Mouse (Mus musculus) heart, adult 9 months (tissue): Measurements from ENCODE around the gene Arpc4.

ENCODE experiments used
- DNase-seq, 2 experiments: peaks; one replicate each; pipeline ENCODE4 v3.0.0; 2022; ENCODE audit warnings: low spot score in 2 of 2

Arpc4 gene

DNA sequence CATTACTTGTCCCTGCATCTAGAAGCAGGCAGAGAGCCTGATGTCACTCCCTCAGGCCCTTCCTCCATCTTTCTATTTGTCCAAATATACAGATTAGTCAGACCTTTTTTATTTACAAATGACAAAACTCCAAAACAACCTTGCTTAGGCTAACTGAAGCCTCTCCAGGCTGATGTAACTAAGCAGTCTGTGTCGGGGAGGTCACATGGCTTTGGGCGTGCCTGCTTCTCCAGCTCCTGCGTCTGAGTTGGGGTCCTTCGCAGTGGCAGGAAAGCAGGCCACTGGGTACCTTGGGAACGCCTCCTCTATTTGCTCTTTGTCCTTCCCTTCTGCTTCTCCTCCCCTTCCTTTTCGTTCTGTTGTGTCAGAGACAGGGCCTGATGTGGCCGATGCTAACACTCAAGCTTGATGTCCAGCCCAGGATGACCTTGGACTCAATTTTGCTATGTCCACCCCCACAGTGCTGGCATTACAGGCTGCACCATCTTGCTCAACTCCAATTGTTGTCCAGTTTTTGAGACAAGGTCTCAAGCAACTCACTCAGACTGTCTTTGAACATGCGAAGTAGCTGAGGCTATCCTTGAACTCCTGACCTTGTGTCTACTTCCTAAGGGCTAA, 13.3 kb upstream of the Arpc4 start:
- no peak for DNase-seq

DNA sequence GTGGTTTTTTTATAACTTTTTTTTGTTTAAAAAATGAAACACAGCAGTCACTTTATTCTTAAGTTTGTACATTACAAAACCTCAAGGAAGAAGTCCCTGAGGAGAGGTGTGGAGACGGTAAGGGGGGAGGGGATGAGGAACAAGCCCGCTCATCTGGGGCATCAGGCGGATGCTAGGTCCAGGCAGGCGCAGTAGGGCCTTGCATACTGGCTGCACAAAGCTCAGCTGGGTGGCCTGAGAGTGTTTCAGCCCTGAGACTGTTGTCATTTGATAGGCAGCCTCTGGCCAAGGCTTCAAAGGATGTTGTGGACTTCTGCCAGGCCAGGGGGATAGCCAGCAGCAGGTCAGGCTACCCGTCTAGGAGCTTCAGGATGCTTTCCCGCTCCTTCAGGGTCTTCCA, 11.3 kb upstream of the Arpc4 start:
- no peak for DNase-seq

DNA sequence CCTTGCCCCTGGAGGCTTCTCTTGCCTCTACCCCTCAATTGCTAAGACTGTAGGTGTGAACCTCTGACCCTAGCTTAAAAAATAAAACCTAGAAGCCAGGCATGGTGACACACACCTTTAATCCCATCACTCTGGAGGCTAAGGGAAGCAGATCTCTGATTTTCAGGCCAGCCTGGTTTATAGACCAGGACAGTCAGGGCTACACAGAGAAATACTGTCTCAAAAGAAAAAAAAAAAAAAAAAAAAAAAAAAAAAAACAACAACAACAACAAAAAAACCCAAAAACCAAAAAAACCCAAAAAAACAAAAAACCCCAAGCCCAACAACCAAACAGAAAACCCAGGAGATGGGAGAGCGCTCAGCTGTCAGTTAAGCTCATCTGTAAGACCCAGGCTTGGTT, 10.3 kb upstream of the Arpc4 start:
- DNase-seq = no peak

DNA sequence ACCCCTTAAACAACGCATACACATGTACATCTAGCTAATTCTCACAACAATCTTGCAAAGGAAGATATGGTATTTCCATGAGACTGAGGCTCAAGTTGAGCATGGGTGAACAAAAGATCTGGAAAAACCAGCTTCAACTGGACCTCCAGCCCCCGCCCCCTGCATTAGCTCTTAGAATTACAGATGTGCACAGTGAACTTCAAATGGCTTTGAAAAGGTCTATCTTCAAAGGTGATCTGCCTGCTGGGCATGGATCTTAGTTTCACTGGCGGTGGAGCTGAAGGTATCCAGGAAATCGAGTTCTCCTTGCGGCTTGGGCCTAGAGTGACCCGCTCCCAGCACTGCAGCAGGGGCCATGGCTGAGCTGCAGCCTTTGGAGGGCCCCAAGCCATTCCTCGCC, 9.8 kb upstream of the Arpc4 start:
- no peak for DNase-seq

DNA sequence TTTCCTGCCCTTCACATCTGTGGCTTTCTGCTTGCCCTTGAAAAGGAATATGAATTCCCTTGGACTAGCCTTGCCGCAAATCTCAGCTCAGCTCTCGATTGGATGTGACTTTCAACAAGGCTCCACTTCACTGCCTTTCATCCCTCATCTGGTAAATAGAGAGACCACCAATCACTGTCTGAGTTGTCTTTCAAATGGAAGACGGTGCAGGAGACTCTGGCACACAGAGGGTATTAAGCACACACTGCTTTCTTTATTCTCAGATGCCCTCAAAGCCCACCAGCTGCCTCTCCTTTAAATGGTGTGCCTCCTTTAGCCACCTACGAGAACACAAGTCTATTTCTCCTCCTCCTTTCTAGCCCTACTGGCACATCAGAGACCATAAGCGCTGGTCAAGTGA, 9.3 kb upstream of the Arpc4 start:
- DNase-seq = no peak

DNA sequence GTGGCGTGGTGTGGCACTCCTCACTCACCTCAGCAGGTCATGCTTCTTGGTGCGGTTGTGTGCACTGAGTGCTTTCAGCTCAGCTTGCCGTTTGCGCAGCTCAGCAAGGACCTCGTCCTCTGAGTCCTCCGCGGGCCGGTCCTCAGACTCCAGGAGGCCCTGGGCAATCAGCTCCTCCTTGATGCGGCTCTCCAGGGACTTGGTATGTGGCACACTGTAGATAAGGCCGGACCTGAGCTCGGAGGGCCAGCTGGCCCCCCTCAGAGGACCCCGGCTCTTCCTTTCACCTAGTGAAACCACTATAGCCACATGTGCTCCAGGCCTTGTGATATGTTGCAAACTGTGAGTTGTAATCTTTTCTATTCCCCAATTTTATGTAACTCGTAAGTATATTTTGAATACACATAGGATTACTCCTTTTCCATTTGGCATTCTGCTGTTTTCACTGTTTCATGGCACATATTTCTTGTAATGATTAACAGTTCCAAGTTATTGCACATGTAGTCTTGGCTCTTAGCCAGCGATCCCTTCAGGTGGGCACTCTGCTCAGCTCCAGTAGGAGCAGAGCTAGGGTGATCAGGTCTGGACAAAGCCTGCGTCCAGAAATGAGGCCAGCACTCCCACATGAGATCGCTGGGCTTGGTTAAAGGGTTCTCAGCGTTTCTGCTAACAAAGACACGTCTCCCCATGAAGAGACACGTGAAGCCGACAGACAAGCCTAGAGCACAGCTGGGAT, 7.6 kb upstream of the Arpc4 start:
- DNase-seq = no peak

DNA sequence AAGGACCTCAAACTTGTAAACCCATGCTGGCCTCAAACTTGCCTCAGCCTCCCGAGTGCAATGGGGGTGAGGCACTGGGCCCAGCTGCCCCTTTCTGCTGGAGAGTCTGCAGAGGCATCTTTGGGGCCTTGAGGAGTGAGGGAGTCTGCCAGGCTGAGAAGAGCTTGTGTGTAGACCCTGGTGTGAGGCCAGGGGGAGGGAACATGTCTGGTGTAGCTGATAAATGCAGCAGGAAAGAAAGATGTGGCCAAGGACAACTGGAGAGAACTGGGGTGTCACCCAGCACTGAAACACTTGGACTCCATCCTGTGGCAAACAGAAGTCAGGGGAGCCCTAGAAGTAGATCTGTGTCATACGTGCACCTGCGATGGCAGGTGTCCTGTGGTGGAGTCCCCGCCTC, 4.4 kb upstream of the Arpc4 start:
- DNase-seq = no peak

DNA sequence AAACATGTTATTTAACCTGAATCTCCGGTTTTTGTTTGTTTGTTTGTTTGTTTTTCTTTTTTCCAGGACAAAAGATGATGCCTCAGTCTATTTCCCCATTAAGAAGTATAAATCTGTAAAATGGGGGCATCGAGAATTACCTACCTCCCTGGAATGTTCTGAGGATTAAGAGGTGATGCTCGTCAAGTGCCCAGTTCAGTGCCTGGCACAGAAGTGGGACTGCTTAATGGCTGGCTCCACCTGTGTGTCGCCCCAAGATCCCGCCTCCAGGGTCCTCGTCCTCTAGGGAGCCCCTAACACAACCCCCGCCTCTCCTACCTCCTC, 781 bp upstream of the Arpc4 start:
- DNase-seq = no peak

DNA sequence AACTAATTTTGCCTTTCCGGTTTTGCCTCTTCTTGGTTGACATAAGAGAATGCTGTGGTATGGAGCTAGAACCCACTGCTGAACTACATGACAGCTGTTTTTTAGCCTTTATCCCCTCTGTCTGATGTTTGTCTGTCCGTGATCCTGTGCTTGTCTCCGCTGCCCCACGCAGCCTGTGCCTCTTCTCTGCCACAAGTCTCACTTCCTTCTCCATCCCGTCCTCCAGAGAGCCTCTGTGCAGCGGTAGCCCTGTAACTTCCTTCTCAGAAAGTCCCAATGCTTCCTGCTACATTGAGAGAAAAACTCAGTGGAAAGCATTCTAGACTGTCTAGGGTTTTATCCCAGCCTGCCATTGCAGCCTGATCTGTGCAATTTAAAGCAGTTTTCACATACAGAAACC, 1.3 kb downstream of the Arpc4 start:
- no peak for DNase-seq

DNA sequence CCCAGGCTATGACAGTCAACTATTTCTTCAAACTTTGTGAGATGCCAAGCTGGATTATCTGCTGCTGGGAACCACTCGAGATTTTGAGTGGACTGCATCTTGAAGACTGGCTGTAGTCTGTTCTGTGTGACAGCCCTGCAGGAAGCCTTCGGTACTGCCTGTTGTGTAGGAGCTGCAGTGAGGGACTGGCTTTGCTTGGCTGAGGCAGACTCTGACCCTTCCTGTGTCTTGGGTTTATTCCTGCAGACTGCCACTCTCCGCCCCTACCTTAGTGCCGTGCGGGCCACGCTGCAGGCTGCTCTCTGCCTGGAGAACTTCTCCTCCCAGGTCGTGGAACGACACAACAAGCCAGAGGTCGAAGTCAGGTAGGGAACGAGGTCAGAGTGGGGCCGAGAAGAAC, 2.6 kb downstream of the Arpc4 start:
- no peak for DNase-seq

DNA sequence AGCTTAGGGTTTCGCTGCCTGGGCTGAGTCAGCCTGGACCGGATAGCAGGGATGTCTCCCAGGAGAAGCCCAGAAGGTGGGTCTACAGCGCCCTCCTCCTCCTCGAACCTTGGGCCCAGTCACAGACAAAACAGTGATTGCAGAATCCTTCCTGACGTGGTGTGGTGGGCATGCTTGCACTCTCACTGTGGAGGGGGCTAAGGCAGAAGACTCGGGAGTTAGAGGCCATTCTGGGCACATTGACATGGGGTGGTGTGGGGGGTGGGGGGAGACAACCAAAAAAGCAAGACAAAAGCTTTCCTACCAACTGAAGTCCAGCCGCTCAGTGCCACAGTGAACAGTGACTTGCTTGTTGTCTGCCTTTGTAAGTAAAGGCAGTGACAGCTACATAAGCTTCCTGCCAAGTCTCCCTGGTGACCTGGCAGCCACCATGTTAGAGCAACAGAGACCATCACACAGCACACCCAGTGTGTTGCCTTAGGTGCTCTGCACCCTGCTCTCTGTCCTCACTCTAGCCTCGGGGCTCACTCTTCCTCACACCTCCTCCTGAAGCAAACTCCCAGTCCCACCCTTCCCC, 6.5 kb downstream of the Arpc4 start:
- DNase-seq = no peak

DNA sequence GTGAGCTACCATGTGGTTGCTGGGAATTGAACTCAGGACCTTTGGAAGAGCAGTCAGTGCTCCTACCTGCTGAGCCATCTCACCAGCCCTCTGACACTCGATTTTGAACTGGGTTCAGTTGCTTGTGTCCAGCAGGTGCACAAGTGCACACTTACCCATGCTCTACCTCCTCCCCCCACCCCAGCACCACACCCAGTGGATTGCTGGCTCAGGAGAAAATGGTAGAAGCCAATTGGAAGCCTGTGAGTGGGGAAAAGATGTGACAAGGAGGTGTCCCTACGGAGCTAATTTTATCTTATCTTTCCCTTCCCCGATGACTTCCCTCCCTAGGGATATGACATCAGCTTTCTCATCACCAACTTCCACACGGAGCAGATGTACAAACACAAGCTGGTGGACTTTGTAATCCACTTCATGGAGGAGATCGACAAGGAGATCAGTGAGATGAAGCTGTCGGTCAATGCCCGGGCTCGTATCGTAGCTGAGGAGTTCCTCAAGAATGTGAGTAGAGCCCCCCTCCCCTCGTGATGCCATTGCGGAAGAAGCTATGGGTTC, 7.3 kb downstream of the Arpc4 start:
- DNase-seq = no peak

DNA sequence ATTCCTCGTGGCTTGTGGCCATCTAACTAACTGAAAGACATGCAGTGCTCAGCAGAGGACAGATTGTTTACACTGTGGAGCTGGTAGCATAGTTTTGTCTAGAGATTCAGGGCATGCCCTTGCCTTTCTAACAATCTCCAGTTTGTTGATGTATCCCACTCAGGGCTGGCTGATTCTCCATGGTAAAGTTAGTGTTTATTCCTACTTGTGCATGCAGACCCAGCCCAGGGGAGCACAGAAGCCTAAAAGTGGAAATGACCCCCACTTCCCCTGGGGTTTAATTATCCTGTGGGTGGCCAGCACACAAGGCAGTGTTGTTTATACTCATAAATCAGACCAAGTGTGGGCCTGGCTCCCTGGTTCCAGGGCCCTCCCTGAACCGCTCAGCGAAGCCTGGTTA, 8.1 kb downstream of the Arpc4 start:
- DNase-seq = no peak

DNA sequence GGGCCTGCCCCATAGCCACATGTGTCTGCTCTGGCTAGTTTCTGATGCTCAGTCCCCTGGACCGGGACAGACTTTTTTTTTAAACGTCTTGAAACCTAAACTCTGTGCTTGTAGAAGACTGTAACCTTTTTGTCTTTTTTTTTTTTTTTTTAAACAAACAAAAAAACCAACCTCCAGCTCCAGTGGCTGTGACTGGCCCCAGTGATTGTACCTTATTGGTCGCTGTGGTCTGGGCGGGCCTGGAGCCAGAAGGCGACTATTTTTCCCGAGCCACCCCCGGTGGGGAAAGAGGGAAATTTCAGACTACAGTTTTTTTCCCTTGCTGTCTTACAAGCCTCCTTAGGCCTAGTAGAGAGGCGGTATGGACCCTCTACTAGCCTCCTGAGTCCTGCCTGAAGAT, 11.0 kb downstream of the Arpc4 start, which contains the start of gene Ttll3:
TSS of gene Ttll3 (plus strand) at position 301 of the 400 bp plus-strand sequence.
- DNase-seq = no peak

DNA sequence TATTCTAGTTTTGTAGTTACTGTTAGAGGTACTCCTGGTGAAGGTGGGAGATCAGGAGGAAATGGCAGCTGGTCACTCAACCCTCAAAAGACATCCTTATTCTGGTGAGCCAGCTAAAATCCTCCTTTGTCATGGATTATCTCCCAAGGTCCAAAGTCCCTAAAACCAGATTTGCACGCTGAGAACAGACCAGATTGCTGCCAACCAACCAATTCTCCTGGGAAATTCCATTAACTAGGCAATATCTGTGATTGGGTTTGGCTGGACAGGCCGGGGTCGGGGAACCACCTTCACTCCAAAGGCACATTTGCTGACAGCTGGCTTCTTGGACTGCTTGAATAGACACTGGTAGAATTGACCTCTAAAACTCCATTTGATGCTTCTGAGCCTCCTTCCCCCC, 12.8 kb downstream of the Arpc4 start:
- DNase-seq = no peak

DNA sequence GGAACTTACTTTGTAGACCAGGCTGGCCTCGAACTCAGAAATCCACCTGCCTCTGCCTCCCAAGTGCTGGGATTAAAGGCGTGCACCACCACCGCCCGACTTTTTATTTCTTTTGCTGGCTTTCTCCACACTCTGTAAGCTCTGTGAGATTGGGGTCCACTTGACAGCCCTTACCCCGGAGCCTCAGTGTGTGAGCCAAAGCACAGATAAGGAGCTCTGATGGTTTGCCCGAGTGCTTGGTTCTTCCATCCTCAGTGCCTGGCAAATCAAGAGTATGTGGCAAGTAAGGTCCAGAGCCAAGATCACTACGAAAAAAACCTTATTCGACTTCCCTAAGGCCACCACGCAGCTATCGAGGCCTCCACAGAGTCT, 14.1 kb downstream of the Arpc4 start:
- no peak for DNase-seq

DNA sequence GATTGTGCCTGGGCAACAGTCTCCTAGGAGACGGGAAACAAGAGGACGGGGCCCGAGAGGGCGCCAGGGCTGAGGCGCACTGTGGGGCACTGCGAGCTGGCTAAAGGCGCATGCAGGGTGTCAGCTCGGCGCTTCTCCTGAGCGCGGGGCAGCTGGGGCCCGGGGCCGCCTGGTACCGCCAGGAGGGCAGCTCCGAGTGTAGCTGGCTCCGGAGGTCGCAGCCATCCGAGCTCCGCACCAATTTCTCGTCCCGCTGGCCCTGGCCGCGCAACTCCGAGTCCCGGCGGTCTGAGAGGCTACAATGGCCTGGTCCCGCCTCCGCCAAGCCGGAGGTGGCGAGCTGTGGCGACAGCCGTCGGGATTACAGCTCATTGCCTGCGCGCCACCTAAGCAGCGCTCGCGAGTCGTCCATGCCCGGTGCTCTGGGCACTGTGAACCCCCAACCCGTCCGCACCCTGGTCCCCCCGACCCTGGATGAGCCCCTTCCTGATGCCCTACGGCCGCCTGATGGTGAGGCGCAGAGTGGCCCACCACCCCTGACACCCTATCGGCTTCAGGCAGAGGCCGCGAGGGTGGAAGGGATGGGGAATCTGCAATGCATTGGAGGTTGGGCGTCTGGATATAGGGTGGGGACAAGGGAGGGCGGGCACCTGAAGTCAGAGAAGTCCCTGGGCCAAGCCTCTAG, 14.6 kb downstream of the Arpc4 start:
- DNase-seq = peak; percentile 27 to 39

DNA sequence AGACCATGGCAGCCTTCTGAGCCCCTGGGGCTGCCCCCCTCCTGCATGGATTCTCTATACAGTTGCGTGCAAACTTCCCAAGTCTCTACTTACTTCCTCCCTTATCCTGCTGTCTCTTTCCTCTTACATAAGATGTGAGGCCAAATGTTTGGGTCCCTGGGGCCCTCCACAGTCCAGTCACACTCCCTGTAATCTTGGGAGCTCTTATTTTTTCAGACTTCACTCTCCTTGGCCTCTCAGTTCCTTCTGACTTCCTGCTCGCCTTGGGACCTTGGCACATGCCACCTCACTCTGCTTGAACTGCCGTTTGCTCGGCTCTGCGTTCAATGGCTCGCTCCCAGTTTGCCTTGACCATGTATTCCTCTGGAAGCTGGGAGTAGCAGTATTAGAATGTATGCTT, 16.0 kb downstream of the Arpc4 start:
- peak in 1 of 2 experiments; percentile 41 for DNase-seq

DNA sequence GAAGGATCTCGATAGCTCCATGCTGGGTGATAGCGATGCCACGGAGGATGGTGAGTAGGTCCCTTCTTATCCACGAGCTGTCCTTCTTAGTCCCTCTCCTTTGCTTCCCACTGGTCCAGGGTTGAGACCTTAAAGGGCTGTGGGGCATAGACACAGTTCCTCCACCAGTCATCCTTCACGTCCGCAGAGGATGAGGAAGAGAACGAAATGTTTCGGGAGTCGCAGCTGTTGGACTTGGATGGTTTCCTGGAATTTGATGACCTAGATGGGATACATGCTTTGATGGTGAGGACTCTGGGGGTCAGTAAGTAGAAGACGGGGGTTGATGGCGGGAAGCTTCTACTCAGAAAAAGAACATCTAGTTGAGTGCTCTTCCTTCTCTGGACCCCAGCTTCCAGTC, 16.9 kb downstream of the Arpc4 start:
- no peak for DNase-seq

DNA sequence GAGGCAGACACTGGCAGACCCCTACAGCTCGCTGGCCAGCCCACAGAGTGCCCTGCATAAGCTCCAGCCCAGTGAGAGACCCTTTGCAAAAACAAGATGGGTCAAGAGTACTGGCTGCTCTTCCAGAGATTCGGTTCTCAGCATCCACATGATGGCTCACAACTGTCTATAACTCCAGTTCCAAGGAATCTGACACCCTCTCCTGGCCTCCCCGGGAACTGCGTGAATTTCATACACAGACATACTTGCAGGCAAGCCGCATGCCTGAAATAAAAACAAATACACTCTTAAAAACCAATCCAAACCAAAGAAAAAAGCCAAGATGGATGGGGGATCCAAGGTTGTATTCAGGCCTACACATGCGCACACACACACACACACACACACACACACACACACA, 17.6 kb downstream of the Arpc4 start:
- DNase-seq = no peak

DNA sequence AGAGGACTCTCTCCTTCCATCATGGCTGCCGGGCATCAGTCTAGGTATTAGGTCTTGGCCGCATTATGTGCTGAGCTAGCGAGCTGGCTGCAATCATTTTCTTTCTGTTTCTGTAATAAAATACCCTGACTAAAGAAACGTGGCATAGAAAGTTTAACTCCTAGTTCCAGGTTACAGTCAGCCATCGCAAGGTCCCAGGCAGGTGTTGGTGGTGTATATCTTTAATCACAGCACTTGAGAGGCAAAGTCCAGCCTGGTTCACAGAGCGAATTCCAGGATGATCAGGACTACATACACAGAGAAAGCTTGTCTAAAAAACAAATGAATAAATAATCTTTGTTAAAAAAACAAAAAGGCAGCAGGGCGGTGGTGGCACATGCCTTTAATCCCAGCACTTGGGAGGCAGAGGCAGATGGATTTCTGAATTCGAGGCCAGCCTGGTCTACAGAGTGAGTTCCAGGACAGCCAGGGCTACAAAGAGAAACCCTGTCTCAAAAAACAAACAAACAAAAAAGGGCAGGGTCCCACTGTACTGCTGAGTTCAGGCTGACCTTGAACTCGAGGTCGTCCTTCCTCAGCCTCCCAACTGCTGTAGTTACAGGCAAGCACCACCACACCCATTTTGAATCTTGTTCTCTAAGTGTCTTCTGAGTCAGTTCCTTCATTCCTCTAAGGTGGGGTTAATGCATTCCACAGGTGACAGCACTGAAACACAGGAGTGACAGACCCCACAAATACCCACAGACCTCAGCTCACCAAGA, 18.5 kb downstream of the Arpc4 start:
- DNase-seq = no peak

DNA sequence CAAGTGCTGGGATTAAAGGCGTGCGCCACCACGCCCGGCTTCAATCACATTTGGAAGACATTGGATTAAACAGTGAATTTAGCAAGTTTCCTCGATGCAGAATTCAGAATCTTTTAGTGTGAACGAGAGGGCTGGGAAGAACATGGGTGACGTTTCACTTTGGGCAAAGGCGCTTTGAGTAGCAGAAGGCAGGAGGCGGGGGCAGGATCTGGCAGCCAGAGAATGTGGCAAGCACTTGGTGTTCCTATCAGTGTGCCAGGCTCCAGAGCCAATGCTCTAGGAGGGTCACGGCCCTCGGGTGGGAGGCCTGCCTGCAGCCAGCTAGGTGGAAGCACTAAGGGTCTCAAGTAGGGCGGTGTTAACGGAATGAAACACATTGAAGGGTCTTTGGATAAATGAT, 24.2 kb downstream of the Arpc4 start:
- DNase-seq = no peak
